9 mouse cellular contexts compared by ENCODE assay signal in genomic region chr2:91931328-91932159, GRCm38 (mm10). TPM values are rescaled to one million over a fixed set of nuclear protein-coding genes. Genes with fewer than 3 reads are reported as not detected.
DNase-seq lines count a peak whose midpoint lies in the region; ATAC-seq lines count a peak whose summit lies in the region.
"Had no signal": no experiment of that assay in that cellular context is flagged by ENCODE, and none has a peak within 500 bp of the region (broad histone marks: within the 10 kb centered on the region; RNA-seq: fewer than 3 reads in every experiment).

No protein-coding gene starts in this region.

- DNase-seq in heart, embryonic 10.5 days (ENCODE audit: low spot score) = peak; percentile 94
- DNase-seq in heart, adult 8-10 months (ENCODE audit: low spot score) = no peak
- DNase-seq in R1 (ENCODE audit: low read depth, low spot score) = peak; percentile 93
- peak; percentile 91 for DNase-seq in intestine, embryonic 14.5 days (ENCODE audit: low spot score)
- DNase-seq in midbrain, embryonic 10.5 days (ENCODE audit: low spot score) = peak; percentile 97
- DNase-seq in B cell, adult 2 months = no peak
- no peak for DNase-seq in spleen, postnatal 36 days (ENCODE audit: low spot score in 2 of 2)

- H3K36me3 ChIP-seq in heart, embryonic 10.5 days = peaks cover 41% of the 10 kb centered on the region
- peaks cover 26% of the 10 kb centered on the region for H3K36me3 ChIP-seq in embryonic facial prominence, embryonic 15.5 days
- H3K36me3 ChIP-seq in intestine, embryonic 14.5 days (ENCODE audit: control insufficient read depth, insufficient read depth, low read length) = peaks cover 31% of the 10 kb centered on the region
- H3K36me3 ChIP-seq in midbrain, embryonic 10.5 days = peaks cover 51% of the 10 kb centered on the region

- H3K9me3 ChIP-seq in heart, embryonic 10.5 days = no peaks in the 10 kb centered on the region
- no peaks in the 10 kb centered on the region for H3K9me3 ChIP-seq in embryonic facial prominence, embryonic 15.5 days (replicated peaks)
- no peaks in the 10 kb centered on the region for H3K9me3 ChIP-seq in intestine, embryonic 14.5 days (ENCODE audit: control insufficient read depth, low read length)
- no peaks in the 10 kb centered on the region for H3K9me3 ChIP-seq in midbrain, embryonic 10.5 days (replicated peaks)

- peak; percentile 62 for ATAC-seq in embryonic facial prominence, embryonic 15.5 days (ENCODE audit: insufficient number of reproducible peaks, low FRiP score, low TSS enrichment, low read depth)
- peak; percentile 64 for ATAC-seq in intestine, embryonic 14.5 days (replicated peaks; ENCODE audit: low FRiP score, low TSS enrichment, low read depth)

- H3K4me3 ChIP-seq in heart, embryonic 10.5 days = peak overlapping the region; percentile 78
- H3K4me3 ChIP-seq in embryonic facial prominence, embryonic 15.5 days (replicated peaks) = peak overlapping the region; percentile 70
- peak overlapping the region; percentile 90 for H3K4me3 ChIP-seq in intestine, embryonic 14.5 days (ENCODE audit: low read depth, low read length)
- H3K4me3 ChIP-seq in midbrain, embryonic 10.5 days = peak overlapping the region; percentile 92

- H3K27ac ChIP-seq in heart, embryonic 10.5 days = peak overlapping the region; percentile 92
- H3K27ac ChIP-seq in embryonic facial prominence, embryonic 15.5 days (replicated peaks) = peak overlapping the region; percentile 92
- peak overlapping the region; percentile 98 for H3K27ac ChIP-seq in intestine, embryonic 14.5 days (ENCODE audit: low read depth)
- H3K27ac ChIP-seq in midbrain, embryonic 10.5 days (replicated peaks) = peak overlapping the region; percentile 100

- H3K4me2 ChIP-seq in embryonic facial prominence, embryonic 15.5 days (replicated peaks) = peak overlapping the region; percentile 78
- peak overlapping the region; percentile 76 for H3K4me2 ChIP-seq in intestine, embryonic 14.5 days (ENCODE audit: low read length)

- H3K9ac ChIP-seq in embryonic facial prominence, embryonic 15.5 days = peak overlapping the region; percentile 77
- peak overlapping the region; percentile 99 for H3K9ac ChIP-seq in intestine, embryonic 14.5 days (ENCODE audit: low read length)

- 1% methylated on average over 46 of the region's 50 CpGs for WGBS in heart, embryonic 10.5 days
- 2% methylated on average over 44 of the region's 50 CpGs for WGBS in embryonic facial prominence, embryonic 15.5 days
- 2% methylated on average over 48 of the region's 50 CpGs for WGBS in intestine, embryonic 14.5 days
- under 1% methylated on average over 50 of the region's 50 CpGs for WGBS in midbrain, embryonic 10.5 days

- peaks cover 83% of the 10 kb centered on the region for H3K4me1 ChIP-seq in heart, embryonic 10.5 days
- peaks cover 43% of the 10 kb centered on the region for H3K4me1 ChIP-seq in embryonic facial prominence, embryonic 15.5 days
- H3K4me1 ChIP-seq in intestine, embryonic 14.5 days (replicated peaks; ENCODE audit: control insufficient read depth, insufficient read depth, low read length) = peaks cover 25% of the 10 kb centered on the region
- H3K4me1 ChIP-seq in midbrain, embryonic 10.5 days = peaks cover 82% of the 10 kb centered on the region

- H3K27me3 ChIP-seq in heart, embryonic 10.5 days (ENCODE audit: insufficient read depth, poor library complexity, severe bottlenecking) = peaks cover 7% of the 10 kb centered on the region; the same call in 1 of the 2 replicates
- no peaks in the 10 kb centered on the region for H3K27me3 ChIP-seq in embryonic facial prominence, embryonic 15.5 days
- H3K27me3 ChIP-seq in intestine, embryonic 14.5 days (replicated peaks; ENCODE audit: control insufficient read depth, insufficient read depth, low read length) = no peaks in the 10 kb centered on the region
- peaks cover 3% of the 10 kb centered on the region; the same call in 1 of the 2 replicates for H3K27me3 ChIP-seq in midbrain, embryonic 10.5 days (ENCODE audit: low read depth, poor library complexity, severe bottlenecking)

RNA-seq across cellular contexts. Expression of gene Mdk, which starts 0.6 kb away (rescaled TPM):
- 1,001 and 1,694 TPM in 2 replicates for polyA plus RNA-seq in heart, embryonic 10.5 days (2016; fragmentation: Nextera tagmentation; extraction: Ambion mirVana)
- total RNA-seq in heart, adult 8-10 months (2022) = 1 to 10 TPM; 1.5 to 4.3 (median 3.4) TPM
- 879 and 898 TPM in 2 replicates for polyA plus RNA-seq in embryonic facial prominence, embryonic 15.5 days (2015; fragmentation: Nextera tagmentation; extraction: Ambion mirVana)
- 973 and 1,126 TPM in 2 replicates for polyA plus RNA-seq in intestine, embryonic 14.5 days (2014; fragmentation: Nextera tagmentation; extraction: Ambion mirVana)
- 1,290 and 1,659 TPM in 2 replicates for polyA plus RNA-seq in midbrain, embryonic 10.5 days (2016; fragmentation: Nextera tagmentation; extraction: Ambion mirVana)

RNA-seq across cellular contexts. Expression of gene Chrm4, which starts 4.5 kb away (rescaled TPM):
- 0.16 and 0.57 TPM in 2 replicates for polyA plus RNA-seq in heart, embryonic 10.5 days (2016; fragmentation: Nextera tagmentation; extraction: Ambion mirVana)
- total RNA-seq in heart, adult 8-10 months (2022) = not detected
- 0.25 and 0.49 TPM in 2 replicates for polyA plus RNA-seq in embryonic facial prominence, embryonic 15.5 days (2015; fragmentation: Nextera tagmentation; extraction: Ambion mirVana)
- polyA plus RNA-seq in intestine, embryonic 14.5 days (2014; fragmentation: Nextera tagmentation; extraction: Ambion mirVana) = 0.16 TPM in 1 of 2 replicates, not detected in the other
- 0.81 and 1.0 TPM in 2 replicates for polyA plus RNA-seq in midbrain, embryonic 10.5 days (2016; fragmentation: Nextera tagmentation; extraction: Ambion mirVana)

RNA-seq across cellular contexts. Expression of gene Gm9821, which starts 14.0 kb away (rescaled TPM):
- polyA plus RNA-seq in heart, embryonic 10.5 days (2016; fragmentation: Nextera tagmentation; extraction: Ambion mirVana) = 1.9 and 3.0 TPM in 2 replicates
- not detected for total RNA-seq in heart, adult 8-10 months (2022)
- 0.67 and 0.79 TPM in 2 replicates for polyA plus RNA-seq in embryonic facial prominence, embryonic 15.5 days (2015; fragmentation: Nextera tagmentation; extraction: Ambion mirVana)
- polyA plus RNA-seq in intestine, embryonic 14.5 days (2014; fragmentation: Nextera tagmentation; extraction: Ambion mirVana) = 0.74 and 0.88 TPM in 2 replicates
- polyA plus RNA-seq in midbrain, embryonic 10.5 days (2016; fragmentation: Nextera tagmentation; extraction: Ambion mirVana) = 0.12 and 0.19 TPM in 2 replicates
- total RNA-seq: left cerebral cortex, postnatal 10 days had no signal

RNA-seq across cellular contexts. Expression of gene Dgkz, which starts 44.1 kb away (rescaled TPM):
- polyA plus RNA-seq in heart, embryonic 10.5 days (2016; fragmentation: Nextera tagmentation; extraction: Ambion mirVana) = 58.4 and 61.0 TPM in 2 replicates
- 10 to 100 TPM; 31.4 to 49.0 (median 42.7) TPM for total RNA-seq in heart, adult 8-10 months (2022)
- polyA plus RNA-seq in embryonic facial prominence, embryonic 15.5 days (2015; fragmentation: Nextera tagmentation; extraction: Ambion mirVana) = 36.3 and 39.9 TPM in 2 replicates
- polyA plus RNA-seq in intestine, embryonic 14.5 days (2014; fragmentation: Nextera tagmentation; extraction: Ambion mirVana) = 71.9 and 75.6 TPM in 2 replicates
- polyA plus RNA-seq in midbrain, embryonic 10.5 days (2016; fragmentation: Nextera tagmentation; extraction: Ambion mirVana) = 28.3 and 35.0 TPM in 2 replicates

Comparison
In these comparisons a context has a peak if more than half of its experiments do, and no peak if none do; other contexts are left out.
1. DNase-seq: peak in heart, embryonic 10.5 days (single experiment), R1 (single experiment), intestine, embryonic 14.5 days (single experiment) and midbrain, embryonic 10.5 days (single experiment); none in heart, adult 8-10 months (single experiment), B cell, adult 2 months (0 of 2) and spleen, postnatal 36 days (0 of 2).
2. Peak in every context shown above with its lines, with median percentiles within 50 percentile points of each other: H3K27ac ChIP-seq and H3K4me3 ChIP-seq.